Mouse (Mus musculus) monocyte, adult 2 months (primary cell): ENCODE results near the gene Mex3b.
A peak's percentile ranks its signal among the peaks of the same experiment; 100 is the strongest.

ENCODE experiments used
- DNase-seq, 2 experiments: peaks; one replicate each; pipeline ENCODE4 v3.0.0; 2022; ENCODE audit warnings: low spot score in 2 of 2, low read depth in 1 of 2

The Mex3b gene

GRCm38 (mm10) chr7:82867271-82868121, at the start of gene Mex3b:
Gene Mex3b (plus strand): TSS chr7:82867333.
- no peak for DNase-seq

- no peak for DNase-seq
Observed at GRCm38 (mm10) chr7:82819541-82819940, 47.6 kb upstream of the Mex3b start.

DNA sequence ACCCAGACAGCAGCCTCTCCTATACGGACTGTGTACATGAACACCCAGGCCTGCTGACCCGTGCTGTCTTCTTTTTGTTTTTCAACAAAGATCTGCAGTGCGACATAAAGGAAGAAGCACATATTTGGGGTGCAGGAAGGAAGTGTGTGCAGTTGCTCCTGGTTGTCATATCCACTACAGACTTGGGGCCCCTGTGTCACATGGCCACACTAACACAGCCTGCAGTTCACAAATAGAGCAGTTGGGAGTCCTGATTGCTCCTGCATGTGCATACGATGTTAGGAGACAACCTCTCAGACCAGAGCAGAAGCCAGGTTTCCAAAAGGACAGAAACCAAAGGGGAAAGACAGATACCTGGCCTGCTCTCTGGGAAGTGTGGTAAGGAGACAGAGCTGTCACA, 46.5 kb upstream of the Mex3b start:
- no peak for DNase-seq

GRCm38 (mm10) chr7:82821501-82821900, 45.6 kb upstream of the Mex3b start:
- DNase-seq = no peak

GRCm38 (mm10) chr7:82822528-82822927, 44.6 kb upstream of the Mex3b start:
- DNase-seq = no peak

- DNase-seq = no peak
Observed at GRCm38 (mm10) chr7:82828193-82828592, 38.9 kb upstream of the Mex3b start.

DNA sequence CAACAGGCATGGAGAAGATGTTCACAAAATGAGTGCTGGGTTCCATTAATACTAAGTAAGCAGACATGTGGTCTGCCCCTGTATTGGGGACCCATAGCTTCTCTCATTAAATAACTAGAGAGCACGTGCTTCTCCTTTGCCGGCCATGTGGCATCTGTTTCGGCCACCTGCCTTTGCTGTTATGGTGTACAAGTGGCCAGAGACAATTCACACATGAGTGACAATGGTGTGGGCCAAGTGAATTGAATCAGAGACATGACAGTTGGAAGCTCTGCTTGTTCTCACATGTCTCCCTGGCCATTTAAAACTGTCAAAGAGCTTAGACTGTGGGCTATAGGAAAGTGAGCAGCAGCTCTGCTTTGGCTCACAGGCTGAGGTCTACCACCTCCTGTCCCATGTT, 37.6 kb upstream of the Mex3b start:
- no peak for DNase-seq

DNA sequence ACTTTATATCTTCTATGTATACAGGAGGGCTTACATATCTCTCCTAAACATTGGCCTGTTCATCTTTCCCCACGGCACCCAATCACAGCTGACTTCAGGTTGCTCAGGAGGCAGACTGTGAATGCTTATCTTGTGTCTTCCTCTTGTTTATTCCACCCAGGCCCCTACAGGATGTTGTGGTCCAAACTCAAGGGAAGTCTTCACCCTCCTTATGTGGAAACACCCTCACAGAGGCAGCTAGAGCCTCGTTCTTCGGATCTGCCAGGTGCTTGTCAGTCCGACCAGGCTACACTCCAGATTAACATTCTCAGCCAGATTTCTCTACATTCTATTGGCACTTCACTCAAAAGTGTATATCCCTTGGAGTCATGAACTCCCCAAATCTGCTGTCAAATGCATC, 32.7 kb upstream of the Mex3b start:
- DNase-seq = no peak

DNA sequence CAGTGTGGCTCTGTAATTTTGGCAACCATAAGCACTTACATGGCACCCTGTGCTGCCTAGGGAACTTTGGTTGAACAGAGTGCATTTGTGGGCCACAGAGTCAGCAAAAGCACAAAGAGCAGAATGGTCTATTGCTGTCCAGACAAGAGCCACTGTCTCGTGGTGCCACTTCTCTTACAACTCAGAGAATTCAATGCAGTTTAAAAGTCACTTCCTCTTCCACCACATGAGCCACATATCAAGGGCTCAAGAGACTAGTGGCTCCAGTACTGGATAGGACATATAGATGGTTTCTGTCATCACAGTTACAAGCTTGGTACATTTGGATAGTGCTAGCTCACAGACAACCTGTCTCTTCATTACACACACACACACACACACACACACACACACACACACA, 28.7 kb upstream of the Mex3b start:
- no peak for DNase-seq

GRCm38 (mm10) chr7:82838965-82839675, 28.0 kb upstream of the Mex3b start:
- no peak for DNase-seq

GRCm38 (mm10) chr7:82842222-82842920, 24.8 kb upstream of the Mex3b start:
- no peak for DNase-seq

GRCm38 (mm10) chr7:82850756-82851155, 16.4 kb upstream of the Mex3b start:
- no peak for DNase-seq

GRCm38 (mm10) chr7:82851670-82852069, 15.5 kb upstream of the Mex3b start:
- no peak for DNase-seq

DNA sequence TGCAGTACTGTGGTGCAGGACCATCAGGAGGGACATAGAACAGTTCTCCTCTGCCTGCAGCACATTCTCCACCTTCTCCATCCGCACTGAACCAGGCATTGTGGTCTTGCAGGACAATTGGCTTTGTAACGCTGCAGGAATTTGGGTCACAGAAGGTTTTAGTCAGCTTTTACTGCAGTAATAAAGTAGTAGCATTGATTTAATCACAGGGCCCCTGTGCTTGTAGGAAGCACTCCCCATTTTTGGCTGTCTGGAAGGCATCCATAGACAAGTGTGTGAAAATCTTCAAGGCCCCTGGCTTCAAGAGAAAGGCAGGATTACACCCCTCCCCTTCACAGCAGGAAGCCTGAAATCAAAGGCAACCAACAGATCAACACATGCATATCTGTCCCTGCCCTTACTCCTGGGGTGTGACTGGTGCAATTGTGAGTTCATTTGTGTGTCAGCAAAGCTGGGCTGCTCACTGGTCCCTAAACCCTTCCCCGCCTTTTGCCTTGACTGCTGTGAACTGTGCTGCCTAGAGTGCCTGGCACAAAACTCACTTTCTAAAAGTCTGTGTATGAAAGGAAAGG, 12.9 kb upstream of the Mex3b start:
- no peak for DNase-seq

- no peak for DNase-seq
Observed at GRCm38 (mm10) chr7:82858611-82859010, 8.5 kb upstream of the Mex3b start.

GRCm38 (mm10) chr7:82860626-82861025, 6.5 kb upstream of the Mex3b start:
- DNase-seq = no peak

- no peak for DNase-seq
Observed at GRCm38 (mm10) chr7:82863341-82863740, 3.8 kb upstream of the Mex3b start.

GRCm38 (mm10) chr7:82864260-82864990, 2.7 kb upstream of the Mex3b start:
- no peak for DNase-seq

GRCm38 (mm10) chr7:82864991-82865771, 2.0 kb upstream of the Mex3b start:
- no peak for DNase-seq

GRCm38 (mm10) chr7:82865834-82866485, 1.2 kb upstream of the Mex3b start:
- DNase-seq = peak; percentile 92 to 93
